8 mouse cellular contexts compared by ENCODE assay signal in the genomic region with DNA sequence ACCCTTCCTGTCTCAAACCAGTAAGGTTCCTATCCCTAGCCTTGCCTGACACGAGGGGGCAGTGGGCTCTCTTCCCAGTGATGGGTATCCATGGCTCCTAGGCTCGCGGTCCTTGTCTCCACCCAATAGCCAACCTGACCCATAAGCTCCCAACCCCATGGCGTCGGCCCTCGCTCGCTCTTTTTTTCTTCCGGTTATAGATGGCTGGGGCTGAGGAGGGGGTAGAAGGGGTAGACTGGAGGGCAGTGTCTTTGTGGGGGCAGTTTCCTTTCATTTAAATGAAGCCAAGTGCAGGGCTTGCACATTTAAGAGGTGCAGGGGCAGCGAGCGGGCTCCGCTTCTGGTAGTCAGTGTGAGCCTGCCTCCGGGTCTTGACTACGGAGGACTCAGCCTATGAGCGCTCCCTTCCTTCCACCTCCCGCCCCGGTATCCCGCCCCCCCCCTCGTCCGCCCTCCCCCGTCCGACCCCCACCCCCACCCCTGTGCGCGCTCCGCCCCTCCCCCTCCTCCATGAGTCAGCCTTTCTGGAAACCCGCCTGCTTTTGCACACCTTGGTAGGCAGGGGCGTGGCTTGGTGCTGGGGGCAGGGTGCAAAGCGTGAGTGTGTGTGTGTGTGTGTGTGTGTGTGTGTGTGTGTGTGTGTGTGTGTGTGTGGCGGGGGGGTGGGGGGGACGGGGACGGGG. TPM values are rescaled to one million over a fixed set of nuclear protein-coding genes. Genes with fewer than 3 reads are reported as not detected.
DNase-seq lines count a peak whose midpoint lies in the region; ATAC-seq lines count a peak whose summit lies in the region.

No protein-coding gene starts in this region.

- peak; percentile 35 to 41 for DNase-seq in heart, adult 18-20 months
- no peak for DNase-seq in heart, adult 8-10 months (ENCODE audit: low spot score)
- DNase-seq in c-Kit-positive CD71-negative TER-119-negative erythroid progenitor cells, embryonic 14.5 days (ENCODE audit: low read depth) = peak; percentile 40
- DNase-seq in forebrain, embryonic 10.5 days (ENCODE audit: extremely low spot score, low spot score) = peak; percentile 53

- peak overlapping the region; percentile 82 for H3K4me2 ChIP-seq in limb, embryonic 13.5 days (replicated peaks)
- peak overlapping the region; percentile 65 for H3K4me2 ChIP-seq in midbrain, embryonic 13.5 days (replicated peaks)
- H3K4me2 ChIP-seq in stomach, embryonic 14.5 days (replicated peaks; ENCODE audit: low read depth, low read length) = peak overlapping the region; percentile 61

- peaks cover 22% of the 10 kb centered on the region for H3K4me1 ChIP-seq in forebrain, embryonic 10.5 days
- peaks cover 17% of the 10 kb centered on the region for H3K4me1 ChIP-seq in limb, embryonic 13.5 days
- H3K4me1 ChIP-seq in midbrain, embryonic 13.5 days (replicated peaks) = peaks cover 16% of the 10 kb centered on the region
- peaks cover 4% of the 10 kb centered on the region; the same call in 1 of the 2 replicates for H3K4me1 ChIP-seq in stomach, embryonic 14.5 days (ENCODE audit: control insufficient read depth, insufficient read depth, low read length)

- H3K9me3 ChIP-seq in forebrain, embryonic 10.5 days = no peaks in the 10 kb centered on the region
- H3K9me3 ChIP-seq in limb, embryonic 13.5 days = no peaks in the 10 kb centered on the region
- no peaks in the 10 kb centered on the region for H3K9me3 ChIP-seq in midbrain, embryonic 13.5 days
- no peaks in the 10 kb centered on the region for H3K9me3 ChIP-seq in stomach, embryonic 14.5 days (ENCODE audit: control insufficient read depth, low read depth, low read length)

- peak overlapping the region; percentile 77 for H3K27ac ChIP-seq in forebrain, embryonic 10.5 days
- peak overlapping the region; percentile 28; the same call in 1 of the 2 replicates for H3K27ac ChIP-seq in limb, embryonic 13.5 days
- peak overlapping the region; percentile 71 for H3K27ac ChIP-seq in midbrain, embryonic 13.5 days
- no peak overlapping the region; the same call in 1 of the 2 replicates for H3K27ac ChIP-seq in stomach, embryonic 14.5 days (ENCODE audit: low read length)

- peak overlapping the region; percentile 66 for H3K9ac ChIP-seq in limb, embryonic 13.5 days
- H3K9ac ChIP-seq in midbrain, embryonic 13.5 days (replicated peaks) = peak overlapping the region; percentile 66
- no peak overlapping the region for H3K9ac ChIP-seq in stomach, embryonic 14.5 days (replicated peaks; ENCODE audit: low read depth, low read length)

- 0 out of 2 replicates have a peak, but pooled peaks cover 17% of the 10 kb centered on the region for H3K27me3 ChIP-seq in forebrain, embryonic 10.5 days (ENCODE audit: poor library complexity, severe bottlenecking)
- no peaks in the 10 kb centered on the region for H3K27me3 ChIP-seq in limb, embryonic 13.5 days
- no peaks in the 10 kb centered on the region for H3K27me3 ChIP-seq in midbrain, embryonic 13.5 days
- H3K27me3 ChIP-seq in stomach, embryonic 14.5 days (ENCODE audit: control insufficient read depth, insufficient read depth, low read length) = no peaks in the 10 kb centered on the region

- peak overlapping the region; percentile 59 for H3K4me3 ChIP-seq in forebrain, embryonic 10.5 days
- H3K4me3 ChIP-seq in limb, embryonic 13.5 days = peak overlapping the region; percentile 48
- H3K4me3 ChIP-seq in midbrain, embryonic 13.5 days (replicated peaks) = peak overlapping the region; percentile 41
- H3K4me3 ChIP-seq in stomach, embryonic 14.5 days (ENCODE audit: low read depth, low read length) = peak overlapping the region; percentile 35

- under 1% methylated on average over 18 of the region's 30 CpGs for WGBS in forebrain, embryonic 10.5 days
- 2% methylated on average over 17 of the region's 30 CpGs for WGBS in limb, embryonic 13.5 days
- WGBS in midbrain, embryonic 13.5 days = 1% methylated on average over 22 of the region's 30 CpGs
- WGBS in stomach, embryonic 14.5 days = 2% methylated on average over 19 of the region's 30 CpGs

- H3K36me3 ChIP-seq in forebrain, embryonic 10.5 days (replicated peaks) = peaks cover 15% of the 10 kb centered on the region
- H3K36me3 ChIP-seq in limb, embryonic 13.5 days = peaks cover 59% of the 10 kb centered on the region
- peaks cover 37% of the 10 kb centered on the region for H3K36me3 ChIP-seq in midbrain, embryonic 13.5 days
- peaks cover 10% of the 10 kb centered on the region for H3K36me3 ChIP-seq in stomach, embryonic 14.5 days (ENCODE audit: control insufficient read depth, insufficient read depth, low read length)

- ATAC-seq in inflammation-experienced regulatory T-cells, adult 6 months = peak; percentile 8
- ATAC-seq in limb, embryonic 13.5 days (ENCODE audit: low FRiP score, low read depth) = peak; percentile 88
- peak; percentile 92 for ATAC-seq in midbrain, embryonic 13.5 days
- ATAC-seq in stomach, embryonic 14.5 days (ENCODE audit: insufficient number of reproducible peaks, insufficient read depth, low FRiP score, low read depth) = peak; percentile 83

RNA-seq across cellular contexts. Expression of gene Gnptg, which starts 18.0 kb away (rescaled TPM):
- total RNA-seq in heart, adult 18-20 months (2021) = 10 to 100 TPM; 14.8 to 15.9 TPM
- 10 to 100 TPM; 11.6 to 17.1 (median 14.5) TPM for total RNA-seq in heart, adult 8-10 months (2022)
- 57.2 and 60.0 TPM in 2 replicates for polyA plus RNA-seq in forebrain, embryonic 10.5 days (2016; fragmentation: Nextera tagmentation; extraction: Ambion mirVana)
- polyA plus RNA-seq in inflammation-experienced regulatory T-cells, adult 6 months (2017; shearing (Covaris generic)) = 10 to 100 TPM; 43.0 to 79.2 (median 61.5) TPM
- 34.9 and 35.5 TPM in 2 replicates for polyA plus RNA-seq in limb, embryonic 13.5 days (2015; fragmentation: Nextera tagmentation; extraction: Ambion mirVana)
- polyA plus RNA-seq in midbrain, embryonic 13.5 days (2015; fragmentation: Nextera tagmentation; extraction: Ambion mirVana) = 86.0 and 90.4 TPM in 2 replicates
- polyA plus RNA-seq in stomach, embryonic 14.5 days (2014; fragmentation: Nextera tagmentation; extraction: Ambion mirVana) = 44.3 and 44.4 TPM in 2 replicates

RNA-seq across cellular contexts. Expression of gene Tsr3, which starts 18.0 kb away (rescaled TPM):
- total RNA-seq in heart, adult 18-20 months (2021) = 1 to 10 TPM; 7.7 to 9.5 TPM
- total RNA-seq in heart, adult 8-10 months (2022) = 10 to 100 TPM in 1 of 4 experiments, 1 to 10 TPM in 3; 6.2 to 10.5 (median 8.2) TPM
- polyA plus RNA-seq in forebrain, embryonic 10.5 days (2016; fragmentation: Nextera tagmentation; extraction: Ambion mirVana) = 70.2 and 76.1 TPM in 2 replicates
- 10 to 100 TPM; 30.9 to 35.3 (median 31.4) TPM for polyA plus RNA-seq in inflammation-experienced regulatory T-cells, adult 6 months (2017; shearing (Covaris generic))
- 57.0 and 59.4 TPM in 2 replicates for polyA plus RNA-seq in limb, embryonic 13.5 days (2015; fragmentation: Nextera tagmentation; extraction: Ambion mirVana)
- 61.1 and 63.1 TPM in 2 replicates for polyA plus RNA-seq in midbrain, embryonic 13.5 days (2015; fragmentation: Nextera tagmentation; extraction: Ambion mirVana)
- polyA plus RNA-seq in stomach, embryonic 14.5 days (2014; fragmentation: Nextera tagmentation; extraction: Ambion mirVana) = 41.1 and 42.4 TPM in 2 replicates

RNA-seq across cellular contexts. Expression of gene Unkl, which starts 33.8 kb away (rescaled TPM):
- total RNA-seq in heart, adult 18-20 months (2021) = 1 to 10 TPM; 7.0 to 8.7 TPM
- 10 to 100 TPM in 1 of 4 experiments, 1 to 10 TPM in 3; 7.0 to 11.2 (median 7.9) TPM for total RNA-seq in heart, adult 8-10 months (2022)
- polyA plus RNA-seq in forebrain, embryonic 10.5 days (2016; fragmentation: Nextera tagmentation; extraction: Ambion mirVana) = 8.0 and 8.3 TPM in 2 replicates
- 10 to 100 TPM; 22.2 to 31.4 (median 23.3) TPM for polyA plus RNA-seq in inflammation-experienced regulatory T-cells, adult 6 months (2017; shearing (Covaris generic))
- 9.7 and 11.4 TPM in 2 replicates for polyA plus RNA-seq in limb, embryonic 13.5 days (2015; fragmentation: Nextera tagmentation; extraction: Ambion mirVana)
- 13.0 and 13.4 TPM in 2 replicates for polyA plus RNA-seq in midbrain, embryonic 13.5 days (2015; fragmentation: Nextera tagmentation; extraction: Ambion mirVana)
- polyA plus RNA-seq in stomach, embryonic 14.5 days (2014; fragmentation: Nextera tagmentation; extraction: Ambion mirVana) = 5.7 and 6.8 TPM in 2 replicates

RNA-seq across cellular contexts. Expression of gene Baiap3, which starts 34.2 kb away (rescaled TPM):
- total RNA-seq in heart, adult 18-20 months (2021) = 1 to 10 TPM in 1 of 2 experiments, under 1 TPM in 1; 0.62 to 1.3 TPM
- total RNA-seq in heart, adult 8-10 months (2022) = 1 to 10 TPM in 1 of 4 experiments, under 1 TPM in 3; 0.52 to 1.5 (median 0.73) TPM
- 0.53 and 0.59 TPM in 2 replicates for polyA plus RNA-seq in forebrain, embryonic 10.5 days (2016; fragmentation: Nextera tagmentation; extraction: Ambion mirVana)
- 10 to 100 TPM in 2 of 3 experiments, 1 to 10 TPM in 1; 2.6 to 42.7 (median 10.9) TPM for polyA plus RNA-seq in inflammation-experienced regulatory T-cells, adult 6 months (2017; shearing (Covaris generic))
- polyA plus RNA-seq in limb, embryonic 13.5 days (2015; fragmentation: Nextera tagmentation; extraction: Ambion mirVana) = 1.1 and 1.7 TPM in 2 replicates
- 8.7 and 9.2 TPM in 2 replicates for polyA plus RNA-seq in midbrain, embryonic 13.5 days (2015; fragmentation: Nextera tagmentation; extraction: Ambion mirVana)
- 2.3 and 3.9 TPM in 2 replicates for polyA plus RNA-seq in stomach, embryonic 14.5 days (2014; fragmentation: Nextera tagmentation; extraction: Ambion mirVana)

RNA-seq across cellular contexts. Expression of gene BC003965, which starts 37.6 kb away (rescaled TPM):
- total RNA-seq in heart, adult 18-20 months (2021) = 10 to 100 TPM; 21.3 to 24.1 TPM
- 10 to 100 TPM; 21.6 to 25.9 (median 22.5) TPM for total RNA-seq in heart, adult 8-10 months (2022)
- polyA plus RNA-seq in forebrain, embryonic 10.5 days (2016; fragmentation: Nextera tagmentation; extraction: Ambion mirVana) = 38.7 and 39.0 TPM in 2 replicates
- polyA plus RNA-seq in inflammation-experienced regulatory T-cells, adult 6 months (2017; shearing (Covaris generic)) = 10 to 100 TPM; 12.9 to 16.3 (median 13.2) TPM
- 34.2 and 34.5 TPM in 2 replicates for polyA plus RNA-seq in limb, embryonic 13.5 days (2015; fragmentation: Nextera tagmentation; extraction: Ambion mirVana)
- 36.1 and 37.1 TPM in 2 replicates for polyA plus RNA-seq in midbrain, embryonic 13.5 days (2015; fragmentation: Nextera tagmentation; extraction: Ambion mirVana)
- 31.5 and 32.4 TPM in 2 replicates for polyA plus RNA-seq in stomach, embryonic 14.5 days (2014; fragmentation: Nextera tagmentation; extraction: Ambion mirVana)

Comparison
In these comparisons a context has a peak if more than half of its experiments do, and no peak if none do; other contexts are left out.
1. ATAC-seq: peak in every context shown above with its lines; median percentile 92 in midbrain, embryonic 13.5 days; 88 in limb, embryonic 13.5 days; 83 in stomach, embryonic 14.5 days; 8 in inflammation-experienced regulatory T-cells, adult 6 months.